Mouse (Mus musculus): Measurements from ENCODE around the gene Itpr2.

Itpr2 gene

DNA sequence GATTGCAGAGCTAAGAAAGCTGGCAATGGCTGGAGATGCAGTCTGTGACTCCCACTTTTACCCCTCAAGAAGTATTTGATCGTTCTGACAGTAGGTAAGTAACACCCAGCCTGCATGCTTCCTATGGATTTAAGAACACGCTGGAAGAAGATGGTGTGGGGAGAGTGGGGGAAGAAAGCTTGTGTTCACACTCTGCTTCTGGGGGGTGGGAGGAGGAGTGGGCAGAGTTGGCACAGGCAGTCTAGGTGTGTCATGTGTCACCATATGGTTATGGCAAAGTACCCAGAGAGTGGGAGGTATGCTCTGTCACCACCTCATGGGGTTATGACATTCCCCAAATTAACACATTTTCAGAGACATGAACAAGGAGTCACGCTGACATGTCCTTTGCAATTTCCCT lies 377.5 kb downstream of the Itpr2 start:
- in situ Hi-C loops (cut with MboI, MseI) = loop anchor here (10.0 to 25.0 kb wide), 2 partner anchors 110 to 1512 kb away; no protein-coding TSS in a partner anchor

DNA sequence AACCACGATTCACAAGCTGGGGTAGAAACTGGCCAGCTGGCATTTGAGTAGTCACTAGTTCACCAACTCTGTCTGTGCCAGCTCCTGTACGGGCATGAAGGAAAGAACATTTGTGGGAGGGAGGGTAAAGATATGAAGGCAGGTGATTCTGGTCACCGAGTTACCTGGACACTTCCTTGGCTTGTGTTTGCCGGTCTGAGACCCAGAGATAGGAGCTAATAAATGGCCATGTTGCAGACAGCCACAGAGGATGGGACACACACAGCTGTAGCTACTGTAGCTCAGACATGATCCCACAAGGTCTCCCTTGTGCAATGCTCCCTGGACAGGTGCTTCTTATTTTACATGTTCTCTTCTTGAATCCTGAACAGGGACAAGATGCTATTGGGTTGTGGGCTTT lies 378.4 kb downstream of the Itpr2 start:
- in situ Hi-C loops (cut with MboI, MseI) = loop anchor here (10.0 to 25.0 kb wide), 2 partner anchors 109 to 1511 kb away; no protein-coding TSS in a partner anchor

DNA sequence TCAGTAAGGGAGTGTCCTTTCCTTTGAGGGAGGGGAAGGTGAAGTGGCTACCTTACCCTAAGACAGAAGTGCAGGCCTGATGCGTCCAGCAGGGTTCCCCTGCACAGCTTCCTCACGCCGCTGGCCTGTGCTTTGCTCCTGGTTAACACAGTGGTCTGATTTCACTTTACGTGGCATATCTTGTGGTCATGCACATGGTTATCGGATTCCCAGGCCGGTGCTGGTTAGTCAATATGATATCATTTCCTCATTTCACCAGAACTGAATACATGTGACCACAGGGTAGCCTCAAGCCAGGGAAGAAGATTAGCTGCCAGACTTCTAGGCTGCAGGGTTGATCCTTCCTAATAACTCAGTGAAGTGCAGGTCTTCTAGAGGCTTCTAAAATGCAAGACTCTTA lies 381.9 kb downstream of the Itpr2 start:
- in situ Hi-C loops (cut with MboI, MseI) = loop anchor here (10.0 to 25.0 kb wide), 2 partner anchors 105 to 1508 kb away; no protein-coding TSS in a partner anchor

DNA sequence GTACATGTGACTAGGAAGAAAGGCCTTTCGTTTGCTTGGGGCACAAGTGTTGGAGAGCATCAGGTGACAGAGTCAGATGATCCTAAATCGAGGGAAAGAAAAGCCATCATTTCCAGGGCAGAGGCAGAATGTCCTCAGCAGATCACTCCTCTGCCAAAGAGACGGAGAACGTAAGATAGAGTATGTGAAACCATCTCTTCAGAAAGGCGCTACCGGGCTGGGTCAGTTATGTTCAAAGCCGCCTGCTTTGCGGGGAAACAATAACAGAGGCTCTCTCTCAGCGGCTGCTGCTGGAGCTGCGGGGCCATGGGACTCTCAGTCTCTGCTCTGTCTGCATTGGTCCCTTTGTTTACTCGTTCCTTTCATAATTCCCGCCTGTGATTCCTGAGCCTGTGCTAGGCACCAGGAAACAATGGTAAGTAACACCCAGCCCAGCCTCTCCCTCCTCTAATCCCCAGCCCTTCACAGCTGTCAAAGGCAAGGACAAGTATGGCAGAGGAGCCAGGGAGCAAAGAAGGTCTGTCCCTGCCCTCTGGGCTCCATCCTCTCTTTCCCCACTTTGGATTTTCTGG lies 387.2 kb downstream of the Itpr2 start:
- in situ Hi-C loops (cut with MboI, MseI) = loop anchor here (25.0 kb wide), 1 partner anchor 1503 kb away; no protein-coding TSS in a partner anchor

DNA sequence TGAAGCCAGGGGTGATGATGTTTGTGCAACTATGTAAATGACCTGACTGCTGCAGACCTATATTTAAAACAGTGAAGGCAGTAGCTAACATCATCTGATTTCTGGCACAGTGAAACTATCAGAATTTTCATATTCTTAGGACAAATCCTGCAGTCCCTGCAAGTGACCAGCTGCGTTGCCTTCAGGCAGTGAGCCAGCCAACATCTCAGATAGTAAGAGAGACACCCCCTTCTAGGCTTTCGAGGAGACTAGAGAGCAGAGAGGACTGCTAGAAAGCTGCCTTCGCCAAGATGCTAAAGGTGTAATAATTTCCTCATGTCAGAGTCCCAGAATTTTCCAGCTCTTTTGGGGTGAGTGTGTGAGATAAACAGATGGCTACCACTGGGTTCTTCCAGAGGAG lies 388.0 kb downstream of the Itpr2 start:
- in situ Hi-C loops (cut with MboI, MseI) = loop anchor here (25.0 kb wide), 1 partner anchor 1502 kb away; no protein-coding TSS in a partner anchor

DNA sequence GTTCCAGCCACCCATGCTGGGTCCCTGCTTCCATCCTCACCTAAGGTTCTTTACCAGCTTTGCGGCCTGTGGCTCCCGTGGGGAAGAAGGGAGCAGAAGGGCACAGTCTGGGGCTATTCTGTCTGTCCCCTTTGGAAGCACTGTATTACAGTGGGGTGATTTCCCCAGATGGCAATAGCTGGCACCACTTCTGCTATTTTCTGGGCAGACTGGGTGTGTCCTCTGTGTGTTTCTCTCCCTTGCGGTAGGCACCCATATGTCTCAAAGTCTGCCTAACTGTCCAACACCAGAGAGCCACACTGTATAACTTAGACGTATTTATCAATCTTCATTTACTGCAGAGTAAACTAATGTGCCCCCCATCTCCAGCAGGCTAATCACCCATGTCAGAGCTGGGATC lies 388.9 kb downstream of the Itpr2 start:
- in situ Hi-C loops (cut with MboI, MseI) = loop anchor here (25.0 kb wide), 1 partner anchor 1501 kb away; no protein-coding TSS in a partner anchor

DNA sequence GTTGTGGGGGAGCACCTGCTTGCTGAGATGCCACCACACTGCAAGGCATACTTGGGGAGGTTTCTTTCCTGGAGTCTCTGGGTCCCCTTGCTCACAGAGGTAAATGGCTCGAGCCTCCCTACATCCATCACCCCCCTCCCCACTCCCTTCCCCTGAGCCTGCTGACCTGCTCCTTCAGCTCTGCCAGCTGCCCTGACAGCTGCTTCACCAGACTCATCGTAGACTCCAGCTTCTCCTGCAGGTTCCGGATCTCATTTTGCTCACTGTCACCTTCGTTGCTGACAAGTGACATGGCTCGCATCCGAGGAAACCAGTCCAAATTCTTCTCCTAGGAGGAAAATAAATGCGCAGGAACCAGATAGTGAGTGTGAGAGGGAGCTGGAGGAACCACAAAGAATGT lies 389.8 kb downstream of the Itpr2 start:
- in situ Hi-C loops (cut with MboI, MseI) = loop anchor here (25.0 kb wide), 1 partner anchor 1500 kb away; no protein-coding TSS in a partner anchor

DNA sequence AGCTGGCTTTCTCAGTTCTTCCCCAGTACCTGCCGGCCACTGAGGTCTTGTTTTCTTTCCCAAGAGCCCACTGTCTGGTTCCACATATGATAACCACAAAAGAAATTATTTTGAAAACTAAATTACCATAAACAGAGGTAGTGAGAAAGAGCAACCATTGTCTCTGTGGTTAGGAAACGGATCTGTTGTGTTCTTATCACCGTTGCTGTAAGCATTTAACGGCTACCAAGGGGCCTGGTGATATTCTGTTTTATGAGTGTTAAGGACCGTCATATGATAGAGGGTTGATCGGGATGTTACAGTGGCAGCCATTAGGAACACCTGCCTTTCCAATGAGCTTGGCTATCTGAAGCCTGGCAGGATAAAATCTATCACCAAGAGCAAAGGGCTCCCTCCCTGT lies 390.2 kb downstream of the Itpr2 start:
- in situ Hi-C loops (cut with MboI, MseI) = loop anchor here (25.0 kb wide), 1 partner anchor 1499 kb away; no protein-coding TSS in a partner anchor

DNA sequence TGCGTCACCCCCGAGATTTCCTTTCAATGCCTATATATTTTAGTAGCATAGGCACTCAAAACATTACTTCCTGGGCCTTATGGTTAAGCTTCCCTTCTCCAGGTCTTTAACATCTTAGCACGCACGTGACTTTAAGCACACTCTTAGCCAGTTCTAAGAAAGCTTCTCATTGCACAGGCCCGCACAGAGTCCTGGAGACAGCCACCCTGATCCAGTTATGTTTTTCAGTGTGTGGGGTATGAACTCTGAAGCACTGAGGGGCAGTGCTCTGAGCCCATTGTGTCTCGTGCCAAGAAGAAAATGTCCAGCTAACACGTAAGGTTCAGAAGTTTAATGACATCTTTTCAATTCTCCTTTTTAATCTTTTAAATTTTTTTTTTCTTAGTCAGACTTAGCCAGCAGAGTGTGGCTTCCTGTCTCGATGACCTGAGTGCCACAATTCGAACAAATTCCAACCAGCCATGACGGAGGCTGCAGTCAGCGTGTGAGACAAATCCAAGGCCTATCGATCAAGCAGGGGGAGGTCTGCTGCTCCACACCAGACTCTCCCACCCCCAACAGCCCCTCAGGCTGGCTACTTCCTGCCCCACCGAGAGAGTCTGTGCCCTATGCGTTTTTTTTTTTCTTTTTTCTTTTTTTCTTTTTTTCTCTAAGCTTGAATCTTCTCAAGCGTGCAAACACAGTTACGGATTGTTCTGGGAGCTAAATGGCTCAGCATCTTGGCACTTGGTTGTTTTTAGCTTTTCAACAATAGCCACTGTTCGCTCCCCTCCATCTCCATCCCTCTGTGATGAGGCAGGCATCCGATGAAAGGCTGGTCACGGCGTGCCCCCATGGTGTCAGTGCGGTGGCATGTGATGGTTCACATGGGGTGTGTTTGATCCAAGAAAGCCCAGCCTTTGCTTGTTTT lies 390.9 kb downstream of the Itpr2 start:
- in situ Hi-C loops (cut with MboI, MseI) = loop anchor here (25.0 kb wide), 1 partner anchor 1499 kb away; no protein-coding TSS in a partner anchor

DNA sequence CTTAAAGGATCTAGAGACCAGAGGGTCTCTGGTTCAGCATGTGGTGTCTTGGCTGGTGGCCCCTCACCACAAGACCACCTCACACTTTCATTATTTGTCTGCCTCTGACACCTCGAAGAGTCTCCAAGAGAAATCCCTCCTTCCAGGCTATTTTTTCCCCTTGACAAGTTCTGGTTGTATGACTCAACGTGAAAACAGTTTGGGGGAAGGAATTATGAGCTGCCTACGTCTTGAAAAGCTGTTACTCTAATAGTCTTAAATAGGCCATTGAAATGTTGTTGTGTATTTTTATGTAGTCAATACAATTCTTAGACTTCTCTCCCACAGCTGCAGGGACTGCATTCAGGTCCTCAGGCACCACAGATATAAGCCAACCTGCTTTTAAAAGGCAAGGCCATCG lies 391.6 kb downstream of the Itpr2 start:
- in situ Hi-C loops (cut with MboI, MseI) = loop anchor here (25.0 kb wide), 1 partner anchor 1498 kb away; no protein-coding TSS in a partner anchor

DNA sequence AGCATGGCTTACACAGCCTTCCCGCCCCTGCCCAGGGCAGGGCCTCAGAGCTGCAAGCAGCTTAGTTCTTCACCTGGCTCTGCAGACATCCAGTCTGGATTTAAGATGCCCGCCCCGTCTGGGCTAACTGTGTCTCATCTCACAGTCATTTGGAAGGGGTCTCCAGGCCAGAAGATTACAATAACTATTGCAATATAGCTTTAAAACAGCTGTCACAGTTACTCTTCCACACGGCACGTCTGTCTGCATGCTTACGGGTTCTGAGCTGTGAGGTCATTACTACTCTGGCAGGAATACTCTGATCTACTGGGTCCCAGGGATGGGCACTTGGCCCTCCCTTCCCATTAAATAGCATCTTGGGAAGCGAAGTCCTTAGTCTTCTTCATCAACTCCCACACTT lies 393.3 kb downstream of the Itpr2 start:
- in situ Hi-C loops (cut with MboI, MseI) = loop anchor here (25.0 kb wide), 1 partner anchor 1496 kb away; no protein-coding TSS in a partner anchor

DNA sequence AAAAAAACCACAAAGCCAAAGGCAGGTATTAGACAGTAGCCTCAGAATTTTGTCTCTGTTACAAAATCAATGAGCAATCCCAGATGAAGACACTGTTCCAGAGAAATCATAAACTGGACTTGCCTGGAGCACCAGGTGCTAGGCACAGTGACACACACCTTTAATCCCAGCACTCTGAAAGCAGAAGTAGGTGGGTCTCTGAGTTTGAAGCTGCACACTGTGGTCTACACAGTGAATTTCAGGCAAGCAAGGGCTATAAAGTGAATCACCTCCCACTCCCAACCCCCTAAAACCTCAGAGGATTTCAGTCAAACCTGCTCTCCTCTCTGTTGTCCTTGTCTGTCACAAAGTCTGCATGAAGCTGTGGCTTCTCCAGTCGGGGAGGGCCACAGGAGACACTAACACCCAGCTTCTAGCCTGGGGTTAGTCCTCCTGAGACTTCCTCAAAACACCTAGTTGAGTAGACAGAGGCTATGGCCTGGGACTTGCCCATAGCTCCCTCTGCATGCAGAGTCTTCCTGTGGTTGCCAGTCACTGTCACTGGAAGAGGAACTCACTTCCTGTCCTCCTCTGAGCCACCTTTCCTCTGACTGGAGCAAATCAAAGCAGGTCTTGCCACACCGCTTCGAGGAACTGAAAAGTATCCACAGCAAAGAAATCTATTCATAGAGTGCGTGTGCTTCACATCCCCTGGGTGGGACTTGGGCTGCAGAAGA lies 394.7 kb downstream of the Itpr2 start:
- in situ Hi-C loops (cut with MboI, MseI) = loop anchor here (25.0 kb wide), 1 partner anchor 1495 kb away; no protein-coding TSS in a partner anchor

DNA sequence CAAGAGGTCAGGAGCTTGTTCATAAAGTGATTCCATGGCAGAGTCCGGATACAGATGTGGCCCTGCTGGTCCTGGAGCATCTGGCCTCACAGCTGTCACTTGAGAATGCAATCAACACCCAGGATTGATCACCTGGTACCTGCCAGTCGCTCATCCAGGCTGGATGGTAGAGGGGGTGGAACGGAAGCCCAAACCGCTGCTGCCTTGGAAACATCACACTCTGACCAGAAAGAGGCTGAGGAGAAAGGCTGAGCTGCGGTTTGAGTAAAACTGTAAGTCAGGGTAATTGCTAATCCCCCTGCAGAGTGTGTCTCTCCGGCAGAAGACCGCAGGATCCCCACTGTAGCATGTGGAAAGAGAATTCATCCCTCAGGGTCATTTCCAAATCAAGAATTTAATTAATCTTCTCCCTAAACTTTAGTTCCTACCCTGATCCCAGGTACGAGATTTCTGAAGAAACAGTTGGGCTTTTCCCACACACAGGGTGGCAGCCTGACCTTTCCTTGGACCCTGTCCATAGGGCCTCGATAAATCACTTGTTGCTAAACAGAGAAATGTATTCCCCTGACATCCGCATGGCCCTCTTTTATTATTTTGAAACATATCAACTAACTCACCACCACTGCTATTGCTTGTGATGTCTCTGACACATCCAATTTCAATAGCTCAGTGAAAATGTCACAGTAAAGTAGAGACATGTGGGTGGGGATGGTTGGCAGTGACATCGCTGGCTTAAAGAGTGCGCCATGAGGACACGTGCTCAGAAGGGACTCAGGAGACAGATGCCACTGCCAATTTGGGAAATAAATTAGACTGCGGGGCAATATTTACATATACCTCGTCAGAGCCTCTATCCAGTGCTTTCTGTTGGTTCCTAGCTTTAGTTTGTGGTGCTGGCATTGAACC lies 418.7 kb downstream of the Itpr2 start:
- in situ Hi-C loops (cut with MboI, MseI) = loop anchor here (5.0 to 25.0 kb wide), 2 partner anchors 69 to 721 kb away; no protein-coding TSS in a partner anchor

DNA sequence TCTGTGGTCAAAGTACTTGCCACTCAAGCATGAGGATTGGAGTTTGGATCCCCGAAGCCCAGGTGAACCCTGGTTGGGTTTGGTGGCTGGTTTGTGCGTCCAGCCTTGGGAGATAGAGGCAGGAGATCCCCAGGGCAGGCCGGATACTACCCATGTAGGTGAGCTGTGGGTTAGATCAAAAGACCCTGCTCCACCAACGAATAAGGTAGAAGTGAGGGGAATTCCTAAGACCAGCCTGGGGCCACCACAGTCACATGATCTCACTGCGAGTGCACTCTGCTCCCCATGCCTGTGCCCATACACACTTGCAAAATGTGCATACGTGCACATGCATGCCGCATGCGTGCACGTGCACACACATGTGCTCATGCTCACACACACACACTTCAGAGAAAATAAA lies 419.5 kb downstream of the Itpr2 start:
- in situ Hi-C loops (cut with MboI, MseI) = loop anchor here (5.0 to 25.0 kb wide), 2 partner anchors 70 to 720 kb away; no protein-coding TSS in a partner anchor

DNA sequence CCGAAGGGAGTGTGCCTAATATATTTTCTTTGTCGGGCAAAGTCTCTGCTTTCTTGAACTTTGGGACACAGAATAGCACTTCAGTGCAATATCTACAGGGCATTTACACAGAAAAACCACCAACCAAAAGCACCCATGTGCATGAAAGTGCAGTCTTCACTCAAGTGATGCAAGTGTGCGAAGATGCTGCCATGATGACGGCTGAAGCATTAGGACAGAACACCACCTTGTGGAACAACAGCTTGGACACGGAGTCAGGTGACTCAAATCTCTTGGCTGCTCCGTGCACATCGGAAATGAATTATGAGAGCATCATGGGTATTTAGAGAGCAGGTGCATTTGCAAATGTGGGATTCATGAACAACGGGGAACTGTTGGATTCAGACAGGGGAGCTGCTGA lies 420.4 kb downstream of the Itpr2 start:
- in situ Hi-C loops (cut with MboI, MseI) = loop anchor here (5.0 to 25.0 kb wide), 2 partner anchors 71 to 719 kb away; no protein-coding TSS in a partner anchor

DNA sequence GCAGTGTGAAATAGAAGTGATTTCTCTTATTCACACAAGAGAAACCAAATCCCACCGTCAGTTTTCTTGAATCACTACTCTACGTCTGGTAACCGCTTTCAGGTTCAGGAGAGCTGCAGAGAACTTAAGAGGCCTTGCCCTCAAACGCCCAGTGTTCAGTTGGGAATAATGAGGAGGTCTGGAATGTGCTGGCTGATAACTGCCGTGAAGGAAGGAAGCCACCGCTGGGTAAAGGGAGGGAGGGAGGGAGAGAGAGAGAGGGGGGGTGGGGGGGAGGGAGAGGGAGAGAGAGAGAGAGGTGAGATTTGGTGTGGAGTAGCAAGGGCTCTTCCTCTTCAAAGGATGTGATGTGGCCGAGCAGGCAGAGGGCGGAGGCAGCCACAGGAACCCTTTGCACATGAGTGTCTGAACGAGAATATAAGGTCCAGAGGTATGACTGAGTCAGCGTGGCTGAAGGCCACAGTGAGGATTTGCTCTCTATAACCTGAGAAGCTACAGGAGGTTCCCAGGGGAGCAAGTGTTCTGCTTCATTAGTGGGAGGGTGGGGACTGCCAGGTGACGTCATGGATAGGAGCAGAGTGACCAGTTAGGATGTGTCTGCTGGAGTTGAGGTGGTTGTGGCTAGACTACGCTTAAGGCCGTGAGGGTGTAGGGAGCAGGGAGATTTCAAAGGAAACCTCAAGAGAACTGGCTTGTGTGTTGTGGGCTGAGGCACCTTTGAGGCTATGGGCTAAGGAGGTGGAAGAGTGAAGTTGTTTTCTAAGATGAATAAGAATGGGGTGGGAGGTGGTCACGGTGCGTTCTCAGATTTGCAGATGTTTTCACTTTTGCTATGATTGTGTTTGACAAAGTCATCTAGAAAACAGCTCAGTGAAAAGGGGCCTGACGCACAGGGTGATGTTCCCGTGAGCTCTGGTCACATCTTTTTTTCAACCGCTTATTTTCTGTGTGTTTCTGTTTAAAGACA lies 421.2 kb downstream of the Itpr2 start:
- in situ Hi-C loops (cut with MboI, MseI) = loop anchor here (5.0 to 25.0 kb wide), 2 partner anchors 71 to 719 kb away; no protein-coding TSS in a partner anchor

DNA sequence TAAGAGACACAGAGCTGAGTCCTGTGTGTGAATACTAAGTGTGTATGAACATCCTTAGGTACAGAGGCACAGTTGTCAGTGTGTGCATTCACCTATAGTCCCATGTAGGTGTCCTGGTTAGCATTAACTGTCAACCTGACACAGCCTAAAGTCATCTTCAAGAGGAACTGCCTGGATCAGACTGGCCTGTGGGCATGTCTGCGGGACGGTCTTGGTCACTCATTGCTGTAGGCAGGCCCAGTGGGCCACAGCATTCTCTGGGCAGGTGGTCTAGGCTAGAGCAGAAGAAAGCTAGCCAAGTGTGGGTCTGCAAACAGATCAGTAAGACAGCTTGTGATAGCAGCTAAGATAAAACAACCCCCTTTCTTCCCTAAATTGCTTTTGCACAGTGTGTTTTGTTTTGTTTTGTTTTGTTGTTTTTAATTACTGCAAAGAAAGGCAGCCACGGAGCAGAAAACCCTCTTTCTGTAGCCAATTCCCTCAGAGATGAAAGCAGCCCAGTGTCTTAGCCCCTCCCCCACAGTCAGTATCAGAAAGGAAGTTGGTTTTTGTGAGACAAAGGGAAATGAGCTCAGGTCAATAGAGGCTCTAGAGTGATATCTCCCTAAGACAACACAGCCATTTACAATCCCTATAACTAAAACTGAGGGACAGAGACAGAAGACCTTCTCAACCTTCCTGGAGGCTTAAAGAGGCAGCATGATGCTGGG lies 422.1 kb downstream of the Itpr2 start:
- in situ Hi-C loops (cut with MboI, MseI) = loop anchor here (5.0 to 25.0 kb wide), 3 partner anchors 72 to 718 kb away; partner anchors contain the start of gene Stk38l

DNA sequence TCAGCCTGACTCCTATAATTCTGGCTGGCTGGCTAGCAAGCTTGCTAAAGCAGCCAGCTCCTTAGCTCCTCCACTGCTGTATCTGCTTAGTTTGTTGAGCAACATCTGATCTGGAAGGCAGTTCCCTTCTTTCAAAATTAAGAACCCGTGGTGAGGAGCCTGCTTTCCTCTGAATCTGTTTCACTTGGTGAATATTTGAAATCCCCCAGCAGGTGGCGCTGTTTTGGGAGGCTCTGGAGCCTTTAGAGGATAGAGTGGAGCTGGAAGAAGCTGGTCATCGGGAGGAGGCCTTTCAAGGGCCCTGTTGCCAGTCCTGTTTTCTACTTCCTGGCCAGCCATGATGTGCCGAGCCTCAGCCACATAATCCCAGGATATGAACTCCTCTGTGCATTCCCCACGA lies 422.8 kb downstream of the Itpr2 start:
- in situ Hi-C loops (cut with MboI, MseI) = loop anchor here (10.0 to 25.0 kb wide), 2 partner anchors 646 to 717 kb away; partner anchors contain the start of gene Stk38l

All from regulatory T cell (primary cell).